Mouse (Mus musculus) intestine, embryonic 14.5 days (tissue): Measurements from ENCODE around the gene Rpl36-ps4. TPM values are rescaled to one million over a fixed set of nuclear protein-coding genes. Genes with fewer than 3 reads are reported as not detected.
A peak's percentile ranks its signal among the peaks of the same experiment; 100 is the strongest.
"Not testable (repeated sequence)": the region's sequence is repeated elsewhere in the genome, so short reads cannot be mapped to it uniquely, and the experiment has no call there.

Experiments used
- ATAC-seq: fragments of 200-750 bp; cut with Nextera tagmentation; replicated peaks from 2 replicates; pipeline ENCODE4 v1.8.0; 2017; ENCODE audit warnings: low read depth, moderate number of reproducible peaks, moderate TSS enrichment, moderate library complexity; ENCODE audit not compliant: low FRiP score, low TSS enrichment
- DNase-seq: peaks from one replicate; pipeline ENCODE4 v3.0.0-alpha.2; 2018; ENCODE audit warnings: low spot score
- H3K27ac ChIP-seq: fragments of 300-500 bp; sonication (generic); 2 replicates; pipeline ENCODE4 v1.5.1; 2014; ENCODE audit warnings: low read depth, mild to moderate bottlenecking, control low read depth
- H3K27me3 ChIP-seq: fragments of 300-500 bp; sonication (generic); replicated peaks from 2 replicates; pipeline ENCODE4 v1.6.1; 2014; ENCODE audit warnings: low read length, control low read depth; ENCODE audit not compliant: control insufficient read depth, insufficient read depth
- H3K36me3 ChIP-seq: fragments of 300-500 bp; sonication (generic); 2 replicates; pipeline ENCODE4 v1.6.1; 2014; ENCODE audit warnings: low read length, control low read depth; ENCODE audit not compliant: control insufficient read depth, insufficient read depth
- H3K4me1 ChIP-seq: fragments of 300-500 bp; sonication (generic); replicated peaks from 2 replicates; pipeline ENCODE4 v1.6.1; 2014; ENCODE audit warnings: low read length, control low read depth, mixed read lengths; ENCODE audit not compliant: control insufficient read depth, insufficient read depth
- H3K4me2 ChIP-seq: fragments of 300-500 bp; sonication (generic); 2 replicates; pipeline ENCODE4 v1.6.1; 2014; ENCODE audit warnings: low read length
- H3K4me3 ChIP-seq: fragments of 300-500 bp; sonication (generic); 2 replicates; pipeline ENCODE4 v1.5.1; 2014; ENCODE audit warnings: low read depth, low read length, control low read depth, mixed read lengths
- H3K9ac ChIP-seq: fragments of 300-500 bp; sonication (generic); 2 replicates; pipeline ENCODE4 v1.6.1; 2014; ENCODE audit warnings: mild to moderate bottlenecking, low read length
- H3K9me3 ChIP-seq: fragments of 300-500 bp; sonication (generic); 2 replicates; pipeline ENCODE4 v1.6.1; 2016; ENCODE audit warnings: low read length, control low read depth; ENCODE audit not compliant: control insufficient read depth
- WGBS: fragments of 180-500 bp; shearing (Covaris S2); extraction: QIAGEN DNeasy Blood & Tissue Kit; methylation state at CpG from one replicate; pipeline ENCODE4 v1.1.7; 2014; 5-methylcytosine and 5-hydroxymethylcytosine counted together
- polyA plus RNA-seq: library from polyadenylated mRNA; unstranded; fragments of >200 nt; fragmentation: Nextera tagmentation; extraction: Ambion mirVana; gene quantifications from 2 replicates; pipeline ENCODE4 v1.2.1, GENCODE M21; 2014

Rpl36-ps4 gene
- polyA plus RNA-seq, 1 experiment from 2014 or later, result not detected

GRCm38 (mm10) chr17:87915386-87915785, 5.4 kb upstream of the Rpl36-ps4 start:
- Histone ChIP-seq H3K4me3 (no peak overlapping the region), H3K36me3 (no peaks in the 10 kb centered on the region), H3K27ac (no peak overlapping the region), H3K4me2 (no peak overlapping the region), H3K27me3 (no peaks in the 10 kb centered on the region), H3K4me1 (no peaks in the 10 kb centered on the region), H3K9me3 (peaks cover 6% of the 10 kb centered on the region; the same call in 1 of the 2 replicates), H3K9ac (no peak overlapping the region)
- DNase-seq (no peak), ATAC-seq (no peak)
- 88% methylated on average over 3 of the region's 3 CpGs for WGBS

DNA sequence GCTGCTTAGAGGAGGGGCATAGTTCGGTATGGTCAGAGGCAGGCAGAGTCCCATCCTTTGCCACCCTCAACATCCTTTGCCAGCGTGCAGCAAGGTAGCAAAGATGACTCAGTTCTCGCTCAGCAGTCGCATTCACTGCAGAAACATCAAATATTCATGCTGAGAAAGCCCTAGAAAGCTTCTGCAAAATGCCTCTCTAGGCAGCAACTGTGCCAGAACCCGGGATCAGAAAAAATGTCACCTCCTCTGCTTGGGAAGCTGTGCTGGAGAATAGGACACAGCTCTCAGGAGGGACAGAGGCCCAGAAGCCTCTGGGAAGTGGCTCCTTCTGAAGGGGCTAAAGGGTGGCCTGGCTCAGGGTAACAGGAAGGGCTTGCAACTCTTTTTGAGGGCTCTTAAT, 2.7 kb upstream of the Rpl36-ps4 start:
- WGBS, result 83% methylated on average over 5 of the region's 5 CpGs
- no peaks in the 10 kb centered on the region for H3K27me3 ChIP-seq
- no peak overlapping the region for H3K27ac ChIP-seq
- H3K4me2 ChIP-seq, result no peak overlapping the region
- no peak overlapping the region for H3K9ac ChIP-seq
- H3K4me1 ChIP-seq, result no peaks in the 10 kb centered on the region
- no peak for ATAC-seq
- no peaks in the 10 kb centered on the region for H3K9me3 ChIP-seq
- no peak overlapping the region for H3K4me3 ChIP-seq
- no peaks in the 10 kb centered on the region for H3K36me3 ChIP-seq
- no peak for DNase-seq

DNA sequence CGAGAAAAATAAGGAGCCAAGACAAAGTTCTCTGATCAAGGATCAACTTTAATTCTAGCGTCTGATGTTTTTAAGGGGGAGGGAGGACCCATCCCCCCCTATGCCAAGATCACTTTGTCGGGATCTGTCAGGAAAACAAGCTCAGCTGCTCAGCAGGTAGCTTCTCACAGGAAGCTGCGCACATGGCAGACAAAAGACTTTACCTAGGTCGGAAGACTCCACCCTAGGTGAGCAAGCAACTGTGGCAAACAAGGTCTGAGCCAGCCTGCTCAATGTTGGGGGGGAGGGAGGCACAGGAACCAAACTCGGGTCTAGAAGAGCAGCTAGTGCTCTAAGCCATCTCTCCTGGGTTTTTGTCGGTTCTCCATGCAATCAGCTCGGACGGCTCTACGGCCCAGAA, 13.5 kb downstream of the Rpl36-ps4 start:
- H3K9ac ChIP-seq, result no peak overlapping the region
- no peak for ATAC-seq
- H3K36me3 ChIP-seq, result no peaks in the 10 kb centered on the region
- no peak overlapping the region for H3K4me2 ChIP-seq
- H3K27ac ChIP-seq, result no peak overlapping the region
- H3K27me3 ChIP-seq, result no peaks in the 10 kb centered on the region
- no peak overlapping the region for H3K4me3 ChIP-seq
- no peaks in the 10 kb centered on the region for H3K4me1 ChIP-seq
- H3K9me3 ChIP-seq, result no peaks in the 10 kb centered on the region
- DNase-seq, result no peak
- WGBS, result 84% methylated on average over 10 of the region's 10 CpGs

DNA sequence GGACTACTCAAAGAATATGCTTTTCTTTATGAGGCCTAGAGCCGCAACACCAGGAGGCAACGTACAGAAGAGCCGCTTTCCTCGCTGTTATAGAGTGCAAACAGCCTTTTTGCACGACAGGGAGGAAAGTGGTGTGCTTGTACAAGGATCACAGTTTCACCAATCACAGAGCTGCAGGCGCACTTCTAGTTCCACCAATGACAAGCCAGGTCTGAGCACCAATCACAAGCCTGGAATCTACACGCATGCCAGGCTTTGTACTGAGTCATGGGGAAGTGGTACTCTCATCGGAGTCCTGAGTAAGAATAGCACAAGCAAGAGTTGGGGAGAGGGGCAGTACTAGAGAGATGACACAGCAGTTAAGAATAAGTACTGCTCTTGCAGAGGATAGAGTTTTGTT, 14.0 kb downstream of the Rpl36-ps4 start:
- Histone ChIP-seq H3K27ac (no peak overlapping the region), H3K27me3 (no peaks in the 10 kb centered on the region), H3K4me2 (no peak overlapping the region), H3K4me3 (no peak overlapping the region), H3K9ac (no peak overlapping the region), H3K9me3 (no peaks in the 10 kb centered on the region), H3K36me3 (no peaks in the 10 kb centered on the region), H3K4me1 (no peaks in the 10 kb centered on the region)
- DNase-seq (no peak), ATAC-seq (no peak)
- WGBS, result 92% methylated on average over 8 of the region's 8 CpGs

GRCm38 (mm10) chr17:87936156-87936555, 15.4 kb downstream of the Rpl36-ps4 start:
- Histone ChIP-seq H3K4me3 (no peak overlapping the region), H3K27ac (no peak overlapping the region)
- ATAC-seq, result no peak

GRCm38 (mm10) chr17:87948965-87949584, 28.3 kb downstream of the Rpl36-ps4 start:
- H3K9ac ChIP-seq, result no peak overlapping the region
- no peaks in the 10 kb centered on the region for H3K36me3 ChIP-seq
- no peak overlapping the region for H3K4me2 ChIP-seq
- H3K4me1 ChIP-seq, result no peaks in the 10 kb centered on the region
- ATAC-seq (peak; percentile 72), DNase-seq (peak; percentile 91)
- no peak overlapping the region for H3K4me3 ChIP-seq
- H3K9me3 ChIP-seq, result no peaks in the 10 kb centered on the region
- no peak overlapping the region for H3K27ac ChIP-seq
- 40% methylated on average over 16 of the region's 16 CpGs for WGBS
- no peaks in the 10 kb centered on the region for H3K27me3 ChIP-seq

More at GRCm38 (mm10) chr17:87936156-87936555, 15.4 kb downstream of the Rpl36-ps4 start:
- 84% methylated on average over 4 of the region's 4 CpGs for WGBS
- H3K4me2 ChIP-seq, result no peak overlapping the region
- no peaks in the 10 kb centered on the region for H3K27me3 ChIP-seq
- no peaks in the 10 kb centered on the region for H3K4me1 ChIP-seq
- H3K9ac ChIP-seq, result no peak overlapping the region
- no peaks in the 10 kb centered on the region for H3K9me3 ChIP-seq
- no peaks in the 10 kb centered on the region for H3K36me3 ChIP-seq
- no peak for DNase-seq

DNA sequence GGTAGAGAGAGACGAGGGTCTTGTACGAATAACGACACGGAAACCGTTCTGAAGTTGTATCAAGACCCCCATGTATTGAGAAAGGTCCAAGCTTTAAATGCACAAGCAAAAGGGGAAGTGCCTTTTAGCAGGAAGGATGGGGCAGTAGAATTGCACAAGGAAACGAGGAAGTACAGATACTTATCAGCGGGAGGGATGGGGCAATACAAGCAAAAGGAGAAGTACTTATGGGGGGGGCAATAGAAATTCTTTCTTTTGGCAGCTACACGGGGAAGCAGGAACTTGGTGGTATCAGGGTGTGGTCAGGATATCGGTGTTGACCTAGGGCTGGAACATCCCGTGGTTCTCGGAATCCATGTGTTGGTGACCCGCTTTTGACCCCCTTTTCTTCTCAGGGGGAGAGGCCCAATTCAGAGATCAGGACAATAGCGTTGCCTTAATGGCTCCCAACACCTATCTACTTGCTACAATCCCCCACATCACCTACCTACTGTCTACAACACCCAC, 33.9 kb downstream of the Rpl36-ps4 start:
- H3K27ac ChIP-seq, DNase-seq, H3K4me3 ChIP-seq, H3K36me3 ChIP-seq, H3K4me2 ChIP-seq, ATAC-seq, H3K9me3 ChIP-seq, H3K27me3 ChIP-seq, H3K9ac ChIP-seq, H3K4me1 ChIP-seq: not testable (repeated sequence)
- 85% methylated on average over 13 of the region's 13 CpGs for WGBS

DNA sequence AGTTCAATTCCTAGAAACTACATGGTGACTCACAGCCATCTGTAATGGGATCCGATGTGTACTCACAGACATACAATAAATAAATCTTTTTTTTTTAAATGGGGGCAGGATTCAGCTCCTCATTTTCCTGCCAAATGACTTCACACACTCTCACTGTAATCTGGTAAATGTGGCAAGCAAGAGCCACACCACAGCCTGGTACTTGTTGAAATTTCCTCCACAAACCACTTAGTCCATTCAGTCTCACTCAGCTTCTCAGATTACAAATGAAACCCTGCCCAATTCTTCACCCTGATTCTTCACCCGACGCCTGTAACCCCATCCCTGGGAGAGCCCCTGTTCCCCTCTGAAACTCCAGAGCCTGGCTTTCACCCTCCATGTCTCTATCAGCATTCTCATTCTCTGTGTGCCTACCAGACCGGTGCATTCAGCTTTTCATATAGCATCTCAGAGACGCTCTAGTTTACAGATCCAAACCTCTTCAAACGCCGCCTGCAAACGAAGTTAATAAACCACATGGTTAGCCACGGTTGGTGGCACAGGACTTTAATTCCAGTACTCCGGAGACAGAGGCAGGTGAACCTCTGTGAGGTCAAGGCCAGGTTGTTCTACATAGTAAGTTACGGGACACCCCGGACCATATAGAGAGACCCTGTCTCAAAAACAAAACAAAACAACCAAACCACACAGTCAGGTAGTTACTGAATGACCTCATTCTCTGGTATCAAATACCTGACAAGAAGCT, 36.5 kb downstream of the Rpl36-ps4 start:
- ATAC-seq (no peak), DNase-seq (no peak)
- Histone ChIP-seq H3K36me3 (no peaks in the 10 kb centered on the region), H3K9ac (no peak overlapping the region), H3K4me1 (no peaks in the 10 kb centered on the region), H3K27ac (no peak overlapping the region), H3K4me2 (no peak overlapping the region), H3K4me3 (no peak overlapping the region), H3K27me3 (no peaks in the 10 kb centered on the region), H3K9me3 (peaks cover 4% of the 10 kb centered on the region; the same call in 1 of the 2 replicates)
- 71% methylated on average over 12 of the region's 12 CpGs for WGBS
